Mouse (Mus musculus): Measurements from ENCODE around the gene Phlda3. TPM values are rescaled to one million over a fixed set of nuclear protein-coding genes. Genes with fewer than 3 reads are reported as not detected.
A peak's percentile ranks its signal among the peaks of the same experiment; 100 is the strongest.

Gene Phlda3
- polyA plus RNA-seq, 1 experiment from 2014 or later, result 5.7 TPM

- H3K4me2 ChIP-seq, result peak overlapping the region; percentile 14; the same call in 1 of the 2 replicates
- H3K4me1 ChIP-seq (replicated peaks), result peaks cover 94% of the 10 kb centered on the region
- peak overlapping the region; percentile 33 for H3K9ac ChIP-seq
- H3K27ac ChIP-seq, result no peak overlapping the region; the same call in 1 of the 2 replicates
- no peak for DNase-seq
- no peaks in the 10 kb centered on the region for H3K27me3 ChIP-seq
- H3K4me3 ChIP-seq (replicated peaks), result no peak overlapping the region
- no peak for ATAC-seq (ENCODE audit: low read depth)
- 20% methylated on average over 7 of the region's 7 CpGs for WGBS (ENCODE audit: insufficient replicate concordance)
- no peaks in the 10 kb centered on the region for H3K9me3 ChIP-seq (replicated peaks)
- no peaks in the 10 kb centered on the region for H3K36me3 ChIP-seq
These were observed 34.5 kb upstream of the Phlda3 start for GRCm38 (mm10) chr1:135731393-135731792.

- H3K9me3 ChIP-seq (replicated peaks), result no peaks in the 10 kb centered on the region
- H3K9ac ChIP-seq, result peak overlapping the region; percentile 33; the same call in 1 of the 2 replicates
- H3K4me1 ChIP-seq (replicated peaks), result peaks cover 88% of the 10 kb centered on the region
- no peak overlapping the region for H3K4me3 ChIP-seq (replicated peaks)
- WGBS (ENCODE audit: insufficient replicate concordance), result 61% methylated on average over 11 of the region's 11 CpGs
- peak overlapping the region; percentile 14; the same call in 1 of the 2 replicates for H3K4me2 ChIP-seq
- H3K27ac ChIP-seq, result no peak overlapping the region; the same call in 1 of the 2 replicates
- no peaks in the 10 kb centered on the region for H3K36me3 ChIP-seq
- DNase-seq (no peak), ATAC-seq (ENCODE audit: low read depth) (no peak)
- H3K27me3 ChIP-seq, result no peaks in the 10 kb centered on the region
These were observed 33.8 kb upstream of the Phlda3 start for GRCm38 (mm10) chr1:135731897-135732684.

GRCm38 (mm10) chr1:135734225-135734937 lies 31.5 kb upstream of the Phlda3 start:
- Histone ChIP-seq H3K4me1 (replicated peaks) (peaks cover 80% of the 10 kb centered on the region), H3K27me3 (no peaks in the 10 kb centered on the region), H3K27ac (no peak overlapping the region), H3K4me3 (replicated peaks) (no peak overlapping the region), H3K9ac (no peak overlapping the region), H3K36me3 (peaks cover 6% of the 10 kb centered on the region; the same call in 1 of the 2 replicates), H3K9me3 (replicated peaks) (no peaks in the 10 kb centered on the region), H3K4me2 (no peak overlapping the region)
- 49% methylated on average over 7 of the region's 7 CpGs for WGBS (ENCODE audit: insufficient replicate concordance)
- DNase-seq (no peak), ATAC-seq (ENCODE audit: low read depth) (no peak)

GRCm38 (mm10) chr1:135735460-135735859 lies 30.5 kb upstream of the Phlda3 start:
- Histone ChIP-seq H3K9me3 (replicated peaks) (no peaks in the 10 kb centered on the region), H3K27ac (0 out of 2 replicates have a peak overlapping the region, but pooled peaks have one; percentile 34), H3K27me3 (no peaks in the 10 kb centered on the region), H3K36me3 (peaks cover 12% of the 10 kb centered on the region; the same call in 1 of the 2 replicates), H3K4me3 (replicated peaks) (no peak overlapping the region), H3K9ac (no peak overlapping the region; the same call in 1 of the 2 replicates), H3K4me1 (replicated peaks) (peaks cover 73% of the 10 kb centered on the region), H3K4me2 (no peak overlapping the region)
- 49% methylated on average over 6 of the region's 6 CpGs for WGBS (ENCODE audit: insufficient replicate concordance)
- DNase-seq (no peak), ATAC-seq (ENCODE audit: low read depth) (peak; percentile 8; the same call in 1 of the 2 replicates)

- Histone ChIP-seq H3K4me3 (replicated peaks) (no peak overlapping the region), H3K27me3 (no peaks in the 10 kb centered on the region), H3K27ac (no peak overlapping the region), H3K9me3 (replicated peaks) (no peaks in the 10 kb centered on the region), H3K4me2 (no peak overlapping the region), H3K36me3 (peaks cover 46% of the 10 kb centered on the region), H3K9ac (no peak overlapping the region), H3K4me1 (replicated peaks) (peaks cover 5% of the 10 kb centered on the region; the same call in 1 of the 2 replicates)
- ATAC-seq (ENCODE audit: low read depth) (no peak), DNase-seq (no peak)
- WGBS (ENCODE audit: insufficient replicate concordance), result 84% methylated on average over 7 of the region's 7 CpGs
These were observed 20.9 kb upstream of the Phlda3 start for GRCm38 (mm10) chr1:135744987-135745386.

- no peak for DNase-seq
- Histone ChIP-seq H3K27ac (no peak overlapping the region), H3K9ac (no peak overlapping the region), H3K4me3 (replicated peaks) (no peak overlapping the region), H3K36me3 (peaks cover 58% of the 10 kb centered on the region), H3K9me3 (replicated peaks) (no peaks in the 10 kb centered on the region), H3K27me3 (no peaks in the 10 kb centered on the region), H3K4me2 (no peak overlapping the region), H3K4me1 (replicated peaks) (peaks cover 5% of the 10 kb centered on the region; the same call in 1 of the 2 replicates)
- no peak for ATAC-seq (ENCODE audit: low read depth)
- WGBS (ENCODE audit: insufficient replicate concordance), result 76% methylated on average over 4 of the region's 4 CpGs
These were observed 19.7 kb upstream of the Phlda3 start for GRCm38 (mm10) chr1:135746248-135746647.

- H3K4me3 ChIP-seq (replicated peaks), result no peak overlapping the region
- DNase-seq (peak; percentile 90), ATAC-seq (ENCODE audit: low read depth) (peak; percentile 97)
- H3K36me3 ChIP-seq, result peaks cover 44% of the 10 kb centered on the region
- no peak overlapping the region for H3K4me2 ChIP-seq
- no peak overlapping the region for H3K9ac ChIP-seq
- H3K4me1 ChIP-seq (replicated peaks), result no peaks in the 10 kb centered on the region
- no peak overlapping the region for H3K27ac ChIP-seq
- no peaks in the 10 kb centered on the region for H3K9me3 ChIP-seq (replicated peaks)
- 11% methylated on average over 10 of the region's 10 CpGs for WGBS (ENCODE audit: insufficient replicate concordance)
- 0 out of 2 replicates have a peak, but pooled peaks cover 2% of the 10 kb centered on the region for H3K27me3 ChIP-seq
These were observed 13.1 kb upstream of the Phlda3 start for GRCm38 (mm10) chr1:135752737-135753348.

- no peak overlapping the region for H3K9ac ChIP-seq
- H3K4me3 ChIP-seq (replicated peaks), result no peak overlapping the region
- no peaks in the 10 kb centered on the region for H3K4me1 ChIP-seq (replicated peaks)
- no peak for ATAC-seq (ENCODE audit: low read depth)
- whole genome bisulfite sequencing (ENCODE audit: insufficient replicate concordance), result 59% methylated on average over 9 of the region's 9 CpGs
- 0 out of 2 replicates have a peak, but pooled peaks cover 2% of the 10 kb centered on the region for H3K27me3 ChIP-seq
- no peak overlapping the region for H3K4me2 ChIP-seq
- H3K36me3 ChIP-seq, result peaks cover 20% of the 10 kb centered on the region
- no peak for DNase-seq
- H3K9me3 ChIP-seq (replicated peaks), result no peaks in the 10 kb centered on the region
- H3K27ac ChIP-seq, result no peak overlapping the region
These were observed 10.6 kb upstream of the Phlda3 start for GRCm38 (mm10) chr1:135755287-135755686.

GRCm38 (mm10) chr1:135755913-135756312 lies 10.0 kb upstream of the Phlda3 start:
- DNase-seq, result no peak
- Histone ChIP-seq H3K9ac (no peak overlapping the region), H3K36me3 (peaks cover 14% of the 10 kb centered on the region), H3K4me2 (no peak overlapping the region), H3K27ac (no peak overlapping the region), H3K9me3 (replicated peaks) (no peaks in the 10 kb centered on the region), H3K4me3 (replicated peaks) (no peak overlapping the region), H3K4me1 (replicated peaks) (no peaks in the 10 kb centered on the region), H3K27me3 (0 out of 2 replicates have a peak, but pooled peaks cover 2% of the 10 kb centered on the region)
- 68% methylated on average over 3 of the region's 3 CpGs for WGBS (ENCODE audit: insufficient replicate concordance)
- ATAC-seq (ENCODE audit: low read depth), result no peak

- Histone ChIP-seq H3K4me2 (no peak overlapping the region), H3K4me1 (replicated peaks) (no peaks in the 10 kb centered on the region), H3K27ac (no peak overlapping the region), H3K4me3 (replicated peaks) (no peak overlapping the region), H3K36me3 (0 out of 2 replicates have a peak, but pooled peaks cover under 1% of the 10 kb centered on the region), H3K9me3 (replicated peaks) (no peaks in the 10 kb centered on the region), H3K27me3 (0 out of 2 replicates have a peak, but pooled peaks cover 2% of the 10 kb centered on the region), H3K9ac (no peak overlapping the region)
- 54% methylated on average over 8 of the region's 8 CpGs for WGBS (ENCODE audit: insufficient replicate concordance)
- DNase-seq (no peak), ATAC-seq (ENCODE audit: low read depth) (no peak)
These were observed 8.6 kb upstream of the Phlda3 start for GRCm38 (mm10) chr1:135757287-135757686.

GRCm38 (mm10) chr1:135759685-135760084 lies 6.2 kb upstream of the Phlda3 start:
- no peaks in the 10 kb centered on the region for H3K36me3 ChIP-seq
- no peak overlapping the region for H3K4me2 ChIP-seq
- no peak overlapping the region for H3K4me3 ChIP-seq (replicated peaks)
- peaks cover 16% of the 10 kb centered on the region for H3K27me3 ChIP-seq
- DNase-seq, result no peak
- H3K27ac ChIP-seq, result no peak overlapping the region
- ATAC-seq (ENCODE audit: low read depth), result no peak
- 65% methylated on average over 4 of the region's 4 CpGs for WGBS (ENCODE audit: insufficient replicate concordance)
- no peaks in the 10 kb centered on the region for H3K9me3 ChIP-seq (replicated peaks)
- H3K9ac ChIP-seq, result no peak overlapping the region
- H3K4me1 ChIP-seq (replicated peaks), result no peaks in the 10 kb centered on the region
